Mouse (Mus musculus) left cerebral cortex, postnatal 25 days (tissue): ENCODE data around the gene Defb26. TPM values are rescaled to one million over a fixed set of nuclear protein-coding genes. Genes with fewer than 3 reads are reported as not detected.

Source experiments
- DNase-seq, 2 experiments: peaks; one replicate each; pipeline ENCODE4 v3.0.0; 2022; ENCODE audit warnings: low spot score in 2 of 2, mixed read lengths in 1 of 2
- intact Hi-C: fragments of 180-260 bp; cut with DNase I; formaldehyde crosslinking; loops from one replicate; pipeline ENCODE4 v1.15.1; 2025
- total RNA-seq, 2 experiments: library from RNA; stranded (reverse); gene quantifications; 2 replicates each; pipeline ENCODE4 v1.2.3; 2021

Gene Defb26
- not detected for total RNA-seq

DNA sequence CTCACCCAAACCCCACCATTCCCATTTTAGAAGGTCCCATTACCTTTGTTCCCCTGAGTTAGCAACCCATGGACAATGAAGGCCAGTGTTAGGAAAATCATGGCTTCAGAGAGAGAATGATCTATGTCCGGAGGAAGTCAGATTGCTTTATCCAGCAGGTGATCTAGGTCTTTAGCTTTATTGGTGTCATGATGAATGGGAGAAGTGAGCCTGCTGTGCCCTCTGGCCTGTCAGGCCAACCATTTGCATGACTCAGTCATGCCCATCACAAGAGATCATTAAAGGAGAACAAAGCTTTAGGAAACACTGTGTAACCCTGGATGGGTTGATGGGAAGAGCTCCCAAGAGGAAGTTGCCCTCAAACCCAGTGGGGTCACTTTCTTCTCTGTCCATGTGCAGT lies at the start of gene Defb26:
Gene Defb26, minus strand, starts transcription at position 101 of the 400 bp plus-strand sequence.
- intact Hi-C loops: no loop called here

DNA sequence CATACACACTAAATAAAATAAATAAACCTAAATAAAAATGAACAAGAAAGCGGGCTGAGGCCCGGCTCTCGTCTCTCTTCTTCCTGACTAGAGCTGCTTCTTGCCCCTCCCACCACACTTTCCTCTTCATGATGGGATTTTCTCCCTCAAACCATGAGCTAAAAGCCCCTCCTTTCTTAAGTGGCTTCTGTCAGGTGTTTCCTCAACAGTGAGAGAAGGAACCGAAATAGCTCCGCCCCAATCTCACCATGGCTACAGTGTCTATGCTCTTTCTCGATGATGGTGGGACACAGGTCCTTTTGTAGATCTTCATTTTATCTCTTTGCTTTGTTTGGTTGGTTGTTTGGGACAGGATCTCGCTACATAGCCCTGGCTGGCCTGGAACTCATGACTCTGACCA lies 45.2 kb upstream of the Defb26 start:
- DNase-seq: no peak
- intact Hi-C loops: no loop called here

More for the DNA sequence above, at the start of gene Defb26:
- no peak for DNase-seq

DNA sequence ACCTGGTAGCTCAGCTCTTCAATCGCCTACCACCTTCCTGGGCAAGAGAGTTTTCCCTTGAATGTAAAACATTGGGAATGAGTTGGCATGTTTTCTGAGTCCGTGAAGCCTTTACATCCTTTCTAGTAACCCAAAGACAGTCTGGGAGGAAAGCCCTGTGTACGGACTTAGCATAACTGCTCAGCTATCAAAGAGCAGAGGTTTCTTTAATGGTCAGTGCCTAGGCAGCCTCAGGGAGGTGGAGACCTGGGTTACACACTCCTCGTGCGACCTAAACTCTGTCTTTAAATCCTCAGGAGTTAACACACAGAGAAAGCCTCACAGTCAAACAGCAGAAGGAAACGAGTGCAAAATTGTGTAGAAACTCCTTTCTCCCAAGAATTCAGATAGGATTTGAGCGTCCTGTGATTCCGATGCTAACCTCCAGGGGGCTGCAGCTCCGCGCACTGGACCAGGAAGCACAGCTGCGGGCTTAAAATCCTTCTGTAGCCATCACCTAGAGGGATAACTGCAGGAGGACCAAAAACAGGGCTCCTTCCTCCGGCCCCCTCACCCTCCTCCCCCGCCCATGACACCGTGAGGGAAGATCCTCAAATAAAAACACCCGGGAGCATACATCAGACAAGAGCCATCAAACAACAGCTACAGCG lies 42.4 kb upstream of the Defb26 start:
- peak; percentile 69 to 77 for DNase-seq
- intact Hi-C loops: no loop called here

DNA sequence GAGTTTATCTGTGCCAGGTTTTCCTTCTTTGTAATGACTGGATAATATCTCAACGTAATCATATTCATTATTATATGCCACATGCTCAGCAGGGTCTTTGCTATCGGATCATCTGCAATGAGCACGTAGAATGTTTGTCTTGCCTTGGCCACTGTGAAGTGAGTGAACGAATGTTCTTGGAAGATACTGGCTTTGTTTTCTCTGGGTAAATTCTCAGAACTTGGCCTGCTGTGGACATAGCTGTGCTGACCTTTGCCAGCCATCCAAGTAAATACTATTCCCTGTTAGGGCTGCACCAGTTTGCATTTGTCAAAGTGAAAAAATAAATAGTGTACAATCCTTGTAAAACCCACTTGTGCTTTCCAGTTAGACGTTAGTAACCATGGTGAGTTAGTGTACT lies 36.6 kb upstream of the Defb26 start:
- intact Hi-C loops: loop anchor here (10.0 kb wide), 1 partner anchor 163 kb away; no protein-coding TSS in a partner anchor
- DNase-seq: no peak

DNA sequence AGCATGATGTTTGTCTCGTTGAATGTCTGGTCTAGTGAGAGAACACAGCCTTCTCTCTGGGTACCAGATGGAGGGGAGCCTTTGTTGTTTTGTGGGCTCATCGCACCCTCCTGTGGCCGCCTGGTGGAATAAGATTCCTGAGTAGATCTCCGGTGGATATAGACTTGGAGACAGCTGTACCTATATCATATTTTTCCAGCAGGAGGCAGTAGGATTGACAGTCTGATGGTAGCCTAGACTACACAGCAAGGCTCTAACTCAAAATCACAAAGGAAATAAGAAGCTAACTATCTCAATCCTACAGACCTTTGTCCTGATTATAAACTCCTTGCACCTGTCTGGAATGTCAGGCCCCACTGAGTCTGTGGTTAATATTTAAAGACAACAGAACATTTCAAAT lies 33.2 kb upstream of the Defb26 start:
- intact Hi-C loops: loop anchor here (1.0 to 10.0 kb wide), 3 partner anchors 72 to 160 kb away; no protein-coding TSS in a partner anchor
- DNase-seq: peak; percentile 63 to 85

DNA sequence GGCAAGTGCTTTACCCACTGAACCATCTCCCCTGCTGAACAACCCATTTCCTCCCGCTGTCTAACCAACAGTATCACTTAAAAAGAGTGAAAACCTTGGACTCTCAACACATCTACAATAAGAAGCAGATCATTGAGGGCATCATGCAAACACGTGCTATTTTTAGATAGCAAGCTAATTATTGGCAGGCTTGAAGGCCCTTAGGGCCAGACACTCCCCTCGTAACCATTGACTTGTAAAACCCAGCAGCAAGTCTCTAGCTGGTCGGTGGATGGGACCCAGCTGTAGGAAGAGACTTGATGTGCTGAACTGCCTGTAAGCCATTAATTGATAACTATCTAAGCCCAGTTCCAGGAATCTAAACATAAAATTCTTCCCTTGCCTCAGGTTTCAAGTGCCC lies 32.0 kb upstream of the Defb26 start:
- DNase-seq: no peak
- intact Hi-C loops: loop anchor here (5.0 to 10.0 kb wide), 2 partner anchors 91 to 159 kb away; no protein-coding TSS in a partner anchor

DNA sequence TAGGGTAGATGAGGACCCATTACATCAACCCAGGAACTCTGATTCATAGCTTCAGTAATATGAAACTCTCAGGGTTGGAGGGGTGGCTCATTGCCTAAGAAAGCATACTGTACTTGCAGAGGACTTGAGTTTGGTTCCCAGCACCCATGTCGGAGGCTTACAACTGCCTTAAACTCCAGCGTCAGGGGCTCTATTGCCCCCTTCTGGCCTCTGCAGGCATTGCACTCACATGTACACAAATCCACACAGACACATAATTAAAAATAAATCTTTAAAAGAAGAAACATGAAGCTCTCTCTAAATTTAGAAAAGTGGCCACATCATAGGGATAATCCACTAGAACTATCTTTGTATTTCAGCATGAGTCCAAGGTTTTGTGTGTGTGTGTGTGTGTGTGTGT lies 31.4 kb upstream of the Defb26 start:
- no peak for DNase-seq
- intact Hi-C loops: loop anchor here (5.0 to 10.0 kb wide), 2 partner anchors 91 to 158 kb away; no protein-coding TSS in a partner anchor

DNA sequence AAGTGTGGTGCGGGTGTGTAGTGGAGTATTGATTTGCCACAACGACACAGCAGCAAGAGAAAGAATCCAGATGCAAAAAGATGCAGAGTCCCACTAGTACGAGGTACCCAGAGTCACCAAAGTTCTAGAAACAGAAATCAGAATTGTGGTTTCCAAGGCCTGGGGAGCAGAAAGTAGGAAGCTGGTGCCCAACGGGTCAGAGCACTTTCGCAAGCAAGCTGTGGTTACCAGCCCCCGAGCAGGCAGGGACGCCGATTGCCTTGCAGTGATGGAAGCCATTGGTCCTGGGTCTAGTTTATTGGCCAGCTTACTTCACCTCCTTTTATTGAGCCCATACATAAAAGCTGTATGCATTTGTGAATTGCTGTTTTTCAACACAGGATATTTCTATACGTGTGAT lies 30.5 kb upstream of the Defb26 start:
- DNase-seq: no peak
- intact Hi-C loops: loop anchor here (5.0 to 10.0 kb wide), 2 partner anchors 90 to 157 kb away; no protein-coding TSS in a partner anchor

DNA sequence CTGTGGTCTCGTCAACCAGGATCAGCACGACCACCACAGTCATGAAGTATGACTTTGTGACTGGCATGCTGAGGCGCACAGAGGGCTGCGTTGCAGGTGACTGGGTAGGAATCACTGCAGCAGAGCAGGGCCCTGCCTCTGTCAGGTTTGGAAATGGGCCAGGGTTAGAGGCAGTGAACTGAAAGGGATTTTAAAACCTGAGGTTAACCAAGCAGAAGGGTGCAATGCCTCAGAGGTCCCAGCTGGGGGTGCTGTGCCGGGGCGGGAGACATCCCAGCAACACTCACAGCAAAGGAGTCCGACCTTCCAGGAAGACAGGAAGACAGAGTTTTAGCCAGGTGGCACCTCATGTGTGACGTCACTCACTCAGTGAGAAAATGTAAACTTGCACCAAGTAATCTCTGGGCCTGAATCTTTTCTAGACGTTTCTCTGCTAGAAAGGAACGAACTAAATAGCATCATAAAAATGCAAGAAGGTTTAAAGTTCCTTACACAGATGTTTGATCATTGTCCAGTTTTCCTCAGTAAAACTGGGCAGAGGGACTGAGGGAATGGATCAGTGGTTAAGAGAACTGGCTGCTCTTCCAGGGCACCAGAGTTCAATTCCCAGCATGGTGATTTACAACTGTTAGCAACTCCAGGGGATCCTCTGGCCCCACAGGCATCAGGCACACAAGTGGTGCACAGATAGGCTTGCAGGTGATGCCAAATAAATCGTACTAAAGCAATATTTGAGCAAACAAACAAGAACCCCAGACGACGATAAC lies 28.6 kb upstream of the Defb26 start, which contains the start of gene Defb29:
Gene Defb29, minus strand, starts transcription at position 155 of the 767 bp plus-strand sequence.
- intact Hi-C loops: loop anchor here (5.0 to 10.0 kb wide), 2 partner anchors 88 to 155 kb away; no protein-coding TSS in a partner anchor

DNA sequence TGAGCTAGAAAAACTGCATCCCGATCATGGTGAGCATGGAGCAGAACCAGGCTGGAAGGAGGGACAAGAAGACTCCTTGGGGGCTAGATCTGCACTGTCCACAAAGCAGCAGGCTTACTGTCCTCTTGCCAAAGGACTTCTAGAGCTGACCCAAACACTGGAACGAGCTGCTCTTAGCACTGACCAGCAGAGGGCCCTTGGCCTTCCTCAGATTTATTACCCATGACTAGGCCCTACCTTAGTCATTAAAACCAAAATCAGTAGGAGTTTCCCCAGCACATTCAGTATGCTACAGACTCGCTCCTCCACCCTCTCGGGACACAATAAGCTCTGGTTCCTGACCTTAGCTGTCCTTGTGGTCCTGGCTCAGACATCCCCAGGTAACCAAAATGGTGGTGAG lies 6.5 kb upstream of the Defb26 start, which contains the start of gene Defb28:
Gene Defb28, plus strand, starts transcription at position 275 of the 400 bp plus-strand sequence.
- DNase-seq: no peak
- intact Hi-C loops: no loop called here

More for the DNA sequence above, 28.6 kb upstream of the Defb26 start, which contains the start of gene Defb29:
- no peak for DNase-seq

DNA sequence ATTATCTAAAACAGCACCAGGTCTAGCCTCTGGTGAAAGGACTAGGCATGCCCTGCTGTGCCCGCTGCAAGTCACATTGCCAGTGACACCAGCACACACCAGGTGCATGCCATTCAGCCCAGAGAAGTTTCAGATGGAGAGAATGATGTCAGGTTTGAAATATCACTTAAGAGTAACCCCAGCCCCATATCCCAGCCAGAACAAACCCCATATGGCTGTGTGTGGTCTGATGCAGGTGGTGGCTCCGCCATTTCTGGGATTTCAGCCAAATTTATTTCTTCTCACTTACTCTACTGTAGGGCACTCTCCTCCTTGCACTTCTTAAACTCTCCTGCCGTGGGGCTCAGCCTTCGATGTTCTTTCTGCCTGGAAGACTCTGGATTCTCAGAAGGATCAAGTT lies 4.6 kb upstream of the Defb26 start:
- intact Hi-C loops: no loop called here
- no peak for DNase-seq

DNA sequence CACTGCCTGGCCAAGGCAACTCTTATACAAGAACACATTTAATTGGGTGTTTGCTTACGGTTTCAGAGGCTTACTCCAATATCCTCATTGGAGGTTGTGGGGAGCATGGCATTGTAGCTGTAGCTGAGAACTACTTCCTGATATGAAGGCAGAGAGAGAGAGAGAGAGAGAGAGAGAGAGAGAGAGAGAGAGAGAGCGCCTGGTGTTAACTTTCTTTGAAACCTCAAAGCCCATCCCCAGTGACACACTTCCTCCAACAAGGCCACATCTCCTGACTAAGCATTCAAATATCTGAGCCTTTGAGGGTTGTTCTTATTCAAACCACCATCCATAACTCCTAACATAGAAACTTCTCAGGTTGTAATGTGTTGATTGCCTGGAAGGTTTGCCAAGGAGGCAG lies 7.5 kb downstream of the Defb26 start:
- no peak for DNase-seq
- intact Hi-C loops: no loop called here

DNA sequence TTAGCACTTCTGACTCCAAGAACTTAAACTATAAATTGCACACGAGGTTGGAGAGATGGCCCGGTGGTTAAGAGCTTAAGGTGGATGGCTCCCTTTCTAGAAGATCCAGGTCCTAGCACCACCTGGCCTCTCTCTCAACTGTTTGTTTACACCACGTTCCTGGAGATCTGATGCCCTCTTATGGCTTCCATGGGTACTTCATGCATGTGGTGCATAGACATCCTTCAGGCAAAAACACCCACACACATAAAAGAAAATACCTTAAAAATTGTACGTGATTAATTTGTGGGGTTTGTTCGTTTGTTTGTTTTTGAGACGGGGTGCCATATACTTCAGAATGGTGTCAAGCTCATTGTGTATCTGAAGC lies 10.6 kb downstream of the Defb26 start:
- DNase-seq: no peak
- intact Hi-C loops: no loop called here

DNA sequence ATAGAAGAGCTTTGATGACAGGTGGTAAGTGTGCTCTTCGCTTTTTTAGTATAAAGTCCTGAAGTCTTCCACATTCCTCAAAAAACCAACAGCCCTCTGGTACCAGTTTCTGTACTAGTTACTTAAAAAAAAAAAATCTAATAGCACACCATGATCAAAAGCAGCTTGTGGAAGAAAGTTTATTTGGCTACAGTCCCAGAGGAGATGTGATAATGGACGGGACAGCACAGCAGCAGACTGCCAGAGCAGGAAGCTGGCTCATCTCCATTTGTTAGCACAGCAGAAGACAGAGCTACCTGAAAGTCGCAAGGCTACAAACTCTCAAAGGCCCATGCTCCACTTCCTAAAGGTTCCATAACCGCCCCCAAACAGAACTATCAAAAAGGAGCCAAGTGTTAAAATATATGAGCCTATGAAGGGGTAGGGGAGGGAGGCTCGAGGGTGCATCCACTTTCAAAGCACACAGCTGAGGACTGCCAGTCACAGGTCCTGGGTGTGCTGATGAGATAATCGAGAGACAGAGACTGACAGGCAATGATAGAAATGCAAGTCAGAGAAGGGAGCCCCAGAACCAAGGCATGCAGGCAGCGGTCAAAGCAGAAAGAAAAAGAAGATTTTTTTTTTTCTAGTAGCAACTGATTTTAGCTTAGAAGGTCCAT lies 11.2 kb downstream of the Defb26 start:
- intact Hi-C loops: no loop called here
- no peak for DNase-seq

DNA sequence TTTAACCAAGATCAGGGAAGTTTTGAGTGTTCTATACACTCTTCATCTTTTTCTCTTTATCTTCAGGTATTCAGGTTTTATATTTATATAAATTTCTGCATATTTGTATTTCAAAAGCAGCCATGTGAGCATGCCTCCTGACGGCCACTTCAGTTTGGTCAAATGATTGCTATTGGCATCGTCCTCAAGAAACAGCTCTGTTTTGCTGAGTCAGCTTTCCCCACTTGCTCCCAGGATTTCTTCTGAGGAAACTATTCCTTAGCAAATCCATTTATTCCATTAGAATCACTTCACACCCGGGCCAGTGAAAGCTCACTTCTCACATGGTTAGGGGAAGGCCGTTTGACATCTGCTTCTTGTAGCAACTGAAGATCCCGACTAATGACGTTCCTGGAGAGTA lies 13.5 kb downstream of the Defb26 start:
- intact Hi-C loops: no loop called here
- no peak for DNase-seq

DNA sequence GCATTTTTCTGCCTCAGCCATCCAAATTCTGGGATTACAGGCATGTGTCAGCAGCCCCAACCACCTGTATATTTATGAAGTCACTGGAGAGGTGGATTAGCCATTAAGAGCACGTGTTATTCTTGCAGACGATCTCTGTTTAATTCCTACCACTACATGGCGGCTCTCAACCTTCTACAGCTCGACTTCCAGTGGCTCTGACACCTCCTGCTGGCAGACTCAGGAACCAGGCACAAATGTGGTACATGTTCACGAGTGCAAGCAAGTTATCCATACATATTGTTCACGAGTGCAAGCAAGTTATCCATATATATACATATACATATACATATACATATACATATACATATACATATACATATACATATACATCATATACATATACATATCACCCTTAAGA lies 18.3 kb downstream of the Defb26 start:
- intact Hi-C loops: no loop called here
- no peak for DNase-seq

DNA sequence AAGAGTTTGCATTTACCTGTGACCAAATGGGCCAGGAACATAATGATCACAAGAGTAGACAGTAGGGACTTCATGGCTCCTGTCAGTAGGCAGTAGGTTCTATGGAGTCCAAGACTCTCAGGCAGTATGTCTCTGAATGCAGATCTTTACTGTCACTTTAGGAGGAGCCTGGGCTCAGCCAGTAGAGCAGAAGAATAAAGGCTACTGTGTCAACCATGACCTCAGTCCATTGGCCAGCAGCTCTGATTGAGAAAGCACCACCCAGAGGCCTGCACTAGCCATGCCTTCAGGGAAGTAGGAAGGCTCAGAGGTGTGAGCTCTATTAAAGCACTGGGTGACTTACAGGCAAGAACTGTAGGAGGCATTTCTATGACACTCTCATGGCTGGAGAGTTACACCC lies 21.5 kb downstream of the Defb26 start, which contains the start of gene Defb22:
Gene Defb22, minus strand, starts transcription at position 101 of the 400 bp plus-strand sequence.
- no peak for DNase-seq
- intact Hi-C loops: no loop called here

DNA sequence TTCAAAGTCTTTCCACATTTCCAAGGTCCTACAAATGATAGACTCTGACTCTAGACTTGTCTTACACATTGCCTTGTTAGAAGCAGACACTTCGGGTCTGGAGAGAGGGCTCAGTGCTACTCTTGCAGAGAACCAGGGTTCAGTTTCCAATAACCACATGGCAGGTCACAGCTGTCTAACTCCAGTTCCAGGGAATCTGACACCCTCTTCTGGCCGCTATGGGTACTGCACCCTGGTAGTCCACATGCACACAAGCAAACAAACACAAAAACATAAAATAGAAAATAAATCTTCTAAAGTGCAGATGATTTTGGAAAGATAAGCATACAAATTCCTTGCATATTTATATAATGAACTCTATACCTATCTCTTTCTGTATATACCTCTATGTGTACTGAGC lies 24.5 kb downstream of the Defb26 start:
- intact Hi-C loops: no loop called here
- no peak for DNase-seq

DNA sequence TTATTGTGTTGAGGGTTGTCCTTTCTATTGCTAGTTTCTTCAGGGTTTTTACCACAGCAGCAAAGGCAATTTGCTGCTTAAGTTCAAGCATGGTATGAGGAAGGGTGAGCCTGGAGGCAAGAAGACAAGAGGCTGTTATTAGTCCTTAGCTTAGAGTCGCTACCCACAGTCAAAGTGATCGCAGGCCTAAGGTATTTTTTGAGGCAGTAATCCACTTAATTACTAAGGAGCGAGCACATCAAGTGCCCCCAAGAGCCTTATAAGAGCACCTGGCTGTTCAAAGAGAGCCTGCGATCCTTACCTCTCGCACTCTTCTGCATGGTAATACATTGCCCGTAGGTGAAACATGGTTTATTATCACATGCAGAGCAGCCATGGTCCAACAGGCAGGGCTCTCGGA lies 29.8 kb downstream of the Defb26 start:
- intact Hi-C loops: no loop called here
- no peak for DNase-seq

DNA sequence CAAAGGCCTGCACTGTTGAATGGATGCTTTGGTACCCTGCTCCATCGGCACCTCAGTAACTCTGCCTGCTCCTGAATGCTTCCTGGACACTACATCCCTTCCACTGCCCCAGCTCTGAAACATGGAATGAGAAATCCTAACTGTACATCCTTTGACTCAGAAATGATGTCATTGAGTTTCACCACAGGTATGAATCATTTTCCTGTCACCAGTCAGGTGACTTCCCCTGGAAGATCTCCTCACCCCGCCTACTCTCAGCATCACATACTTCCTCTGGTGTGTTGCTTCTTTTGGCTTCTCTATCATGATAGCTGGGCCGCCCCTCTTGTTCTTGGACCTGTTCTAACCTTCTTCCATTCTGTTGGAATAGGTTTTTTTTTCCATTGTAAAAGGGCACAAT lies 30.6 kb downstream of the Defb26 start:
- DNase-seq: no peak
- intact Hi-C loops: no loop called here
